ENCODE assay signal across 24 mouse cellular contexts in genomic region chr5:151408124-151408900, GRCm38 (mm10). TPM values are rescaled to one million over a fixed set of nuclear protein-coding genes. Genes with fewer than 3 reads are reported as not detected.
DNase-seq lines count a peak whose midpoint lies in the region; ATAC-seq lines count a peak whose summit lies in the region.
"Had no signal": no experiment of that assay in that cellular context is flagged by ENCODE, and none has a peak within 500 bp of the region (broad histone marks: within the 10 kb centered on the region; RNA-seq: fewer than 3 reads in every experiment).

No protein-coding gene starts in this region.

- H3K4me1 ChIP-seq in hindbrain, embryonic 11.5 days (replicated peaks; ENCODE audit: control insufficient read depth, insufficient read depth, low read length), result no peaks in the 10 kb centered on the region; the same call in 1 of the 2 replicates
- peaks cover 2% of the 10 kb centered on the region; the same call in 1 of the 2 replicates for H3K4me1 ChIP-seq in hindbrain, embryonic 16.5 days (ENCODE audit: control insufficient read depth, insufficient read depth, low read depth, low read length)
- peaks cover 23% of the 10 kb centered on the region for H3K4me1 ChIP-seq in liver, embryonic 15.5 days (replicated peaks)
- peaks cover 8% of the 10 kb centered on the region for H3K4me1 ChIP-seq in liver, embryonic 11.5 days (replicated peaks; ENCODE audit: control insufficient read depth, insufficient read depth, low read length)
- peaks cover 4% of the 10 kb centered on the region; the same call in 1 of the 2 replicates for H3K4me1 ChIP-seq in neural tube, embryonic 12.5 days
- H3K4me1 ChIP-seq in neural tube, embryonic 15.5 days, result peaks cover 13% of the 10 kb centered on the region; the same call in 1 of the 2 replicates
- peaks cover 3% of the 10 kb centered on the region; the same call in 1 of the 2 replicates for H3K4me1 ChIP-seq in intestine, embryonic 16.5 days (ENCODE audit: control insufficient read depth, insufficient read depth, low read length)

- H3K27me3 ChIP-seq in hindbrain, embryonic 11.5 days (ENCODE audit: control insufficient read depth, insufficient read depth, low read length), result no peaks in the 10 kb centered on the region
- H3K27me3 ChIP-seq in hindbrain, embryonic 16.5 days (replicated peaks; ENCODE audit: control insufficient read depth, insufficient read depth, low read length), result no peaks in the 10 kb centered on the region
- H3K27me3 ChIP-seq in liver, embryonic 15.5 days, result no peaks in the 10 kb centered on the region
- no peaks in the 10 kb centered on the region for H3K27me3 ChIP-seq in liver, embryonic 11.5 days (replicated peaks; ENCODE audit: control insufficient read depth, insufficient read depth, low read length)
- H3K27me3 ChIP-seq in neural tube, embryonic 12.5 days (replicated peaks), result no peaks in the 10 kb centered on the region
- no peaks in the 10 kb centered on the region for H3K27me3 ChIP-seq in neural tube, embryonic 15.5 days (replicated peaks)
- no peaks in the 10 kb centered on the region for H3K27me3 ChIP-seq in intestine, embryonic 16.5 days (replicated peaks; ENCODE audit: control insufficient read depth, insufficient read depth, low read length)
- H3K27me3 ChIP-seq: lung, embryonic 15.5 days had no signal

- no peaks in the 10 kb centered on the region for H3K9me3 ChIP-seq in hindbrain, embryonic 11.5 days (ENCODE audit: control insufficient read depth, low read length)
- H3K9me3 ChIP-seq in hindbrain, embryonic 16.5 days (ENCODE audit: control insufficient read depth, low read length), result no peaks in the 10 kb centered on the region
- no peaks in the 10 kb centered on the region for H3K9me3 ChIP-seq in liver, embryonic 15.5 days (replicated peaks)
- no peaks in the 10 kb centered on the region for H3K9me3 ChIP-seq in liver, embryonic 11.5 days (ENCODE audit: control insufficient read depth, low read length)
- no peaks in the 10 kb centered on the region for H3K9me3 ChIP-seq in neural tube, embryonic 12.5 days
- H3K9me3 ChIP-seq in neural tube, embryonic 15.5 days (replicated peaks), result no peaks in the 10 kb centered on the region
- no peaks in the 10 kb centered on the region for H3K9me3 ChIP-seq in intestine, embryonic 16.5 days (ENCODE audit: control insufficient read depth, low read length)
- H3K9me3 ChIP-seq: forebrain, embryonic 10.5 days; lung, embryonic 15.5 days had no signal

- no peak overlapping the region for H3K27ac ChIP-seq in hindbrain, embryonic 11.5 days (ENCODE audit: low read depth, low read length)
- no peak overlapping the region for H3K27ac ChIP-seq in hindbrain, embryonic 16.5 days (ENCODE audit: low read depth, low read length)
- H3K27ac ChIP-seq in liver, embryonic 15.5 days (replicated peaks), result peak overlapping the region; percentile 42; the same call in 1 of the 2 replicates
- no peak overlapping the region for H3K27ac ChIP-seq in liver, embryonic 11.5 days (ENCODE audit: low read depth, low read length)
- H3K27ac ChIP-seq in neural tube, embryonic 12.5 days, result no peak overlapping the region
- no peak overlapping the region for H3K27ac ChIP-seq in neural tube, embryonic 15.5 days (replicated peaks)
- H3K27ac ChIP-seq in intestine, embryonic 16.5 days (ENCODE audit: low read length), result no peak overlapping the region
- H3K27ac ChIP-seq: forebrain, embryonic 10.5 days; lung, embryonic 15.5 days had no signal

- 26% methylated on average over 7 of the region's 7 CpGs for WGBS in hindbrain, embryonic 11.5 days
- 16% methylated on average over 7 of the region's 7 CpGs for WGBS in hindbrain, embryonic 16.5 days
- WGBS in liver, embryonic 15.5 days (ENCODE audit: insufficient replicate concordance), result 53% methylated on average over 7 of the region's 7 CpGs
- 60% methylated on average over 7 of the region's 7 CpGs for WGBS in liver, embryonic 11.5 days
- 23% methylated on average over 7 of the region's 7 CpGs for WGBS in neural tube, embryonic 12.5 days
- 22% methylated on average over 7 of the region's 7 CpGs for WGBS in neural tube, embryonic 15.5 days
- 46% methylated on average over 7 of the region's 7 CpGs for WGBS in intestine, embryonic 16.5 days

- ATAC-seq in hindbrain, embryonic 11.5 days (ENCODE audit: low FRiP score), result peak; percentile 54
- ATAC-seq in hindbrain, embryonic 16.5 days, result no peak
- no peak for ATAC-seq in liver, embryonic 15.5 days (ENCODE audit: insufficient read depth)
- ATAC-seq in liver, embryonic 11.5 days (replicated peaks; ENCODE audit: low FRiP score), result no peak
- ATAC-seq in neural tube, embryonic 12.5 days (ENCODE audit: low FRiP score, low read depth), result peak; percentile 22
- no peak for ATAC-seq in neural tube, embryonic 15.5 days (ENCODE audit: low FRiP score)
- ATAC-seq in intestine, embryonic 16.5 days, result no peak
- ATAC-seq: inflammation-experienced regulatory T-cells, adult 6 months had no signal

- no peak overlapping the region for H3K4me2 ChIP-seq in hindbrain, embryonic 11.5 days (replicated peaks; ENCODE audit: low read depth, low read length)
- H3K4me2 ChIP-seq in hindbrain, embryonic 16.5 days (ENCODE audit: low read length), result no peak overlapping the region
- H3K4me2 ChIP-seq in liver, embryonic 15.5 days, result no peak overlapping the region
- H3K4me2 ChIP-seq in liver, embryonic 11.5 days, result no peak overlapping the region
- no peak overlapping the region for H3K4me2 ChIP-seq in neural tube, embryonic 12.5 days (replicated peaks)
- H3K4me2 ChIP-seq in neural tube, embryonic 15.5 days, result no peak overlapping the region
- no peak overlapping the region for H3K4me2 ChIP-seq in intestine, embryonic 16.5 days (ENCODE audit: low read depth, low read length)
- H3K4me2 ChIP-seq: lung, embryonic 15.5 days had no signal

- no peak overlapping the region for H3K4me3 ChIP-seq in hindbrain, embryonic 11.5 days (ENCODE audit: low read depth, low read length)
- H3K4me3 ChIP-seq in hindbrain, embryonic 16.5 days (ENCODE audit: low read length), result no peak overlapping the region
- no peak overlapping the region for H3K4me3 ChIP-seq in liver, embryonic 15.5 days (replicated peaks)
- no peak overlapping the region for H3K4me3 ChIP-seq in liver, embryonic 11.5 days (ENCODE audit: low read depth, low read length)
- no peak overlapping the region for H3K4me3 ChIP-seq in neural tube, embryonic 12.5 days
- no peak overlapping the region for H3K4me3 ChIP-seq in neural tube, embryonic 15.5 days (replicated peaks)
- no peak overlapping the region for H3K4me3 ChIP-seq in intestine, embryonic 16.5 days (ENCODE audit: low read length)
- H3K4me3 ChIP-seq: forebrain, embryonic 10.5 days; lung, embryonic 15.5 days had no signal

- no peak for DNase-seq in hindbrain, embryonic 11.5 days (ENCODE audit: low spot score)
- no peak for DNase-seq in liver, embryonic 11.5 days (ENCODE audit: low spot score)
- DNase-seq in adrenal gland, postnatal 10 days, result no peak
- DNase-seq: cerebellum, adult 2 months; cerebellum, postnatal 36 days; kidney, postnatal 25 days; lung, postnatal 4 days; spleen, adult 18-20 months had no signal

- no peaks in the 10 kb centered on the region for H3K36me3 ChIP-seq in hindbrain, embryonic 11.5 days (ENCODE audit: control insufficient read depth, insufficient read depth, low read length)
- no peaks in the 10 kb centered on the region for H3K36me3 ChIP-seq in hindbrain, embryonic 16.5 days (ENCODE audit: control insufficient read depth, insufficient read depth, low read length)
- no peaks in the 10 kb centered on the region for H3K36me3 ChIP-seq in liver, embryonic 15.5 days (replicated peaks)
- H3K36me3 ChIP-seq in liver, embryonic 11.5 days (ENCODE audit: control insufficient read depth, insufficient read depth, low read length), result no peaks in the 10 kb centered on the region
- no peaks in the 10 kb centered on the region for H3K36me3 ChIP-seq in neural tube, embryonic 12.5 days
- no peaks in the 10 kb centered on the region for H3K36me3 ChIP-seq in neural tube, embryonic 15.5 days
- H3K36me3 ChIP-seq in intestine, embryonic 16.5 days (ENCODE audit: control insufficient read depth, insufficient read depth, low read length), result no peaks in the 10 kb centered on the region
- H3K36me3 ChIP-seq: forebrain, embryonic 10.5 days; lung, embryonic 15.5 days had no signal

- H3K9ac ChIP-seq in hindbrain, embryonic 11.5 days (ENCODE audit: low read depth, low read length), result no peak overlapping the region
- H3K9ac ChIP-seq in hindbrain, embryonic 16.5 days (ENCODE audit: low read depth, low read length), result no peak overlapping the region
- no peak overlapping the region for H3K9ac ChIP-seq in liver, embryonic 15.5 days
- no peak overlapping the region for H3K9ac ChIP-seq in liver, embryonic 11.5 days (ENCODE audit: low read depth, low read length)
- no peak overlapping the region for H3K9ac ChIP-seq in neural tube, embryonic 12.5 days
- no peak overlapping the region for H3K9ac ChIP-seq in neural tube, embryonic 15.5 days (replicated peaks)
- H3K9ac ChIP-seq in intestine, embryonic 16.5 days (ENCODE audit: low read depth, low read length), result no peak overlapping the region
- H3K9ac ChIP-seq: lung, embryonic 15.5 days had no signal

RNA-seq across cellular contexts. Expression of gene Gm42906, which starts 19.7 kb away (rescaled TPM):
- polyA plus RNA-seq in hindbrain, embryonic 11.5 days (2014; fragmentation: Nextera tagmentation; extraction: Ambion mirVana), result not detected in 2 replicates
- not detected in 2 replicates for polyA plus RNA-seq in hindbrain, embryonic 16.5 days (2015; fragmentation: Nextera tagmentation; extraction: Ambion mirVana)
- not detected in 2 replicates for polyA plus RNA-seq in liver, embryonic 15.5 days (2015; fragmentation: Nextera tagmentation; extraction: Ambion mirVana)
- polyA plus RNA-seq in liver, embryonic 11.5 days (2014; fragmentation: Nextera tagmentation; extraction: Ambion mirVana), result not detected in 2 replicates
- not detected in 2 replicates for polyA plus RNA-seq in neural tube, embryonic 12.5 days (2016; fragmentation: Nextera tagmentation; extraction: Ambion mirVana)
- polyA plus RNA-seq in neural tube, embryonic 15.5 days (2015; fragmentation: Nextera tagmentation; extraction: Ambion mirVana), result not detected in 2 replicates
- polyA plus RNA-seq in intestine, embryonic 16.5 days (2015; fragmentation: Nextera tagmentation; extraction: Ambion mirVana), result not detected in 2 replicates
- not detected for total RNA-seq in adrenal gland, postnatal 10 days (2021)
- total RNA-seq: gastrocnemius, postnatal 4 days; hematopoietic stem cell, adult 5-6 weeks; layer of hippocampus, adult 8-10 months; left cerebral cortex, postnatal 25 days; MEL had no signal
- polyA plus RNA-seq: cerebellum, adult 2 months; forebrain, embryonic 10.5 days; heart, embryonic 16.5 days; inflammation-experienced regulatory T-cells, adult 6 months; limb, embryonic 14.5 days; lung, embryonic 15.5 days; neural tube, embryonic 14.5 days had no signal

Comparison
In these comparisons a context has a peak if more than half of its experiments do, and no peak if none do; other contexts are left out.
1. ATAC-seq: peak in hindbrain, embryonic 11.5 days (single experiment) and neural tube, embryonic 12.5 days (single experiment); none in hindbrain, embryonic 16.5 days (single experiment), liver, embryonic 15.5 days (single experiment), liver, embryonic 11.5 days (single experiment), neural tube, embryonic 15.5 days (single experiment) and intestine, embryonic 16.5 days (single experiment).